Comparison of ENCODE assay signal across 14 mouse cellular contexts in genomic region chr11:117799174-117799573, GRCm38 (mm10). TPM values are rescaled to one million over a fixed set of nuclear protein-coding genes. Genes with fewer than 3 reads are reported as not detected.
A peak's percentile ranks its signal among the peaks of the same experiment; 100 is the strongest.
DNase-seq lines count a peak whose midpoint lies in the region; ATAC-seq and TF ChIP-seq lines count a peak whose summit lies in the region.
"Had no signal": no experiment of that assay in that cellular context is flagged by ENCODE, and none has a peak within 500 bp of the region (broad histone marks: within the 10 kb centered on the region; RNA-seq: fewer than 3 reads in every experiment).

No protein-coding gene starts in this region.

- H3K9ac ChIP-seq in hindbrain, embryonic 13.5 days: no peak overlapping the region
- H3K9ac ChIP-seq: embryonic facial prominence, embryonic 13.5 days had no signal

- no peak for DNase-seq in gastrocnemius, adult 2 months
- no peak for DNase-seq in gastrocnemius, postnatal 14 days
- no peak for DNase-seq in spleen, adult 2 months (ENCODE audit: low read depth in 1 of 2, low spot score in 2 of 2)
- DNase-seq in spleen, adult 18-20 months: no peak
- DNase-seq in limb, embryonic 10.5 days (ENCODE audit: low spot score): no peak
- no peak for DNase-seq in layer of hippocampus, adult 9-10 months (ENCODE audit: low spot score)
- DNase-seq: cerebellum, postnatal 14 days; lung, postnatal 4 days; thymus, postnatal 14 days had no signal

- intact Hi-C loops in gastrocnemius, adult 2 months (cut with DNase I): no loop called here
- intact Hi-C loops in gastrocnemius, postnatal 14 days (cut with DNase I; ENCODE audit: low total_unique reads): no loop called here

- H3K4me3 ChIP-seq in gastrocnemius, adult 2 months: no peak overlapping the region
- H3K4me3 ChIP-seq in spleen, adult 2 months (ENCODE audit: extremely low read depth, insufficient read depth, insufficient read length): peak overlapping the region; percentile 41; the same call in 1 of the 2 replicates
- no peak overlapping the region for H3K4me3 ChIP-seq in limb, embryonic 10.5 days
- H3K4me3 ChIP-seq in hindbrain, embryonic 13.5 days: no peak overlapping the region
- H3K4me3 ChIP-seq: embryonic facial prominence, embryonic 13.5 days had no signal

- peak; percentile 54 for ATAC-seq in neutrophil, adult 5-6 weeks (ENCODE audit: extremely low read depth, insufficient number of reproducible peaks, low FRiP score, poor library complexity, severe bottlenecking)
- no peak for ATAC-seq in hindbrain, embryonic 13.5 days (ENCODE audit: low FRiP score)
- ATAC-seq: intestine, postnatal 0 days had no signal

- H3K36me3 ChIP-seq in spleen, adult 2 months (ENCODE audit: control insufficient read depth, insufficient read depth, low read length): no peaks in the 10 kb centered on the region
- no peaks in the 10 kb centered on the region for H3K36me3 ChIP-seq in limb, embryonic 10.5 days
- no peaks in the 10 kb centered on the region for H3K36me3 ChIP-seq in hindbrain, embryonic 13.5 days
- H3K36me3 ChIP-seq: embryonic facial prominence, embryonic 13.5 days had no signal

- peaks cover 33% of the 10 kb centered on the region for H3K4me1 ChIP-seq in spleen, adult 2 months (ENCODE audit: control insufficient read depth, insufficient read depth, insufficient read length)
- peaks cover 39% of the 10 kb centered on the region for H3K4me1 ChIP-seq in limb, embryonic 10.5 days
- H3K4me1 ChIP-seq in hindbrain, embryonic 13.5 days (replicated peaks): no peaks in the 10 kb centered on the region; the same call in 1 of the 2 replicates

- no peaks in the 10 kb centered on the region for H3K27me3 ChIP-seq in spleen, adult 2 months (ENCODE audit: control insufficient read depth, insufficient read depth, low read length)
- peaks cover 5% of the 10 kb centered on the region; the same call in 1 of the 2 replicates for H3K27me3 ChIP-seq in limb, embryonic 10.5 days (ENCODE audit: low read depth, poor library complexity, severe bottlenecking)
- H3K27me3 ChIP-seq in hindbrain, embryonic 13.5 days: peaks cover 2% of the 10 kb centered on the region; the same call in 1 of the 2 replicates
- H3K27me3 ChIP-seq: embryonic facial prominence, embryonic 13.5 days had no signal

- 16% methylated on average over 5 of the region's 5 CpGs for WGBS in spleen, adult 2 months
- WGBS in limb, embryonic 10.5 days: 62% methylated on average over 5 of the region's 5 CpGs
- 66% methylated on average over 5 of the region's 5 CpGs for WGBS in hindbrain, embryonic 13.5 days

- no peak overlapping the region for H3K4me2 ChIP-seq in hindbrain, embryonic 13.5 days
- H3K4me2 ChIP-seq: embryonic facial prominence, embryonic 13.5 days had no signal

- no peak for TF ChIP-seq POLR2A in spleen, adult 2 months (IDR thresholded peaks at IDR 0.05; ENCODE audit: low read depth, low read length)

- no peak for TF ChIP-seq CTCF in gastrocnemius, adult 2 months (IDR thresholded peaks at IDR 0.05)
- no peak for TF ChIP-seq CTCF in spleen, adult 2 months (IDR thresholded peaks at IDR 0.05; ENCODE audit: extremely low read depth, insufficient read depth, insufficient read length, insufficient replicate concordance)

- H3K9me3 ChIP-seq in limb, embryonic 10.5 days (replicated peaks): no peaks in the 10 kb centered on the region
- H3K9me3 ChIP-seq in hindbrain, embryonic 13.5 days: no peaks in the 10 kb centered on the region

- peak overlapping the region; percentile 90; the same call in 1 of the 2 replicates for H3K27ac ChIP-seq in gastrocnemius, adult 2 months
- peak overlapping the region; percentile 91 for H3K27ac ChIP-seq in spleen, adult 2 months (ENCODE audit: insufficient read depth, low read length)
- H3K27ac ChIP-seq in limb, embryonic 10.5 days: peak overlapping the region; percentile 53; the same call in 1 of the 2 replicates
- H3K27ac ChIP-seq in hindbrain, embryonic 13.5 days: no peak overlapping the region
- H3K27ac ChIP-seq: embryonic facial prominence, embryonic 13.5 days had no signal

RNA-seq across cellular contexts. Expression of gene 6030468B19Rik, which starts 1.7 kb away (rescaled TPM):
- total RNA-seq in gastrocnemius, adult 2 months (2021): not detected
- total RNA-seq in gastrocnemius, postnatal 14 days (2021): not detected
- polyA plus RNA-seq in spleen, adult 2 months (2012; rRNA removed): 7.6 and 7.9 TPM in 2 replicates
- 1.6 and 2.3 TPM in 2 replicates for polyA plus RNA-seq in limb, embryonic 10.5 days (2016; fragmentation: Nextera tagmentation; extraction: Ambion mirVana)
- total RNA-seq in neutrophil, adult 5-6 weeks (2017): 0.58 and 0.86 TPM in 2 replicates
- polyA plus RNA-seq in hindbrain, embryonic 13.5 days (2015; fragmentation: Nextera tagmentation; extraction: Ambion mirVana): not detected in 2 replicates
- total RNA-seq: adrenal gland, adult 18-20 months had no signal
- polyA plus RNA-seq: embryonic facial prominence, embryonic 13.5 days; intestine, postnatal 0 days had no signal

RNA-seq across cellular contexts. Expression of gene Gm20708, which starts 10.3 kb away (rescaled TPM):
- 1 to 10 TPM in 1 of 2 experiments, under 1 TPM in 1; 0.86 to 1.6 TPM for total RNA-seq in gastrocnemius, adult 2 months (2021)
- 1 to 10 TPM in 1 of 2 experiments, under 1 TPM in 1; 0.73 to 1.5 TPM for total RNA-seq in gastrocnemius, postnatal 14 days (2021)
- polyA plus RNA-seq in spleen, adult 2 months (2012; rRNA removed): 0.25 TPM in 1 of 2 replicates, not detected in the other
- 0.23 and 0.58 TPM in 2 replicates for polyA plus RNA-seq in limb, embryonic 10.5 days (2016; fragmentation: Nextera tagmentation; extraction: Ambion mirVana)
- total RNA-seq in neutrophil, adult 5-6 weeks (2017): 3.9 and 8.8 TPM in 2 replicates
- 0.70 and 0.74 TPM in 2 replicates for polyA plus RNA-seq in hindbrain, embryonic 13.5 days (2015; fragmentation: Nextera tagmentation; extraction: Ambion mirVana)

RNA-seq across cellular contexts. Expression of gene Syngr2, which starts 10.3 kb away (rescaled TPM):
- total RNA-seq in gastrocnemius, adult 2 months (2021): 100 to 1,000 TPM; 169 to 173 TPM
- total RNA-seq in gastrocnemius, postnatal 14 days (2021): 100 to 1,000 TPM; 104 to 111 TPM
- 188 and 245 TPM in 2 replicates for polyA plus RNA-seq in spleen, adult 2 months (2012; rRNA removed)
- 24.4 and 31.3 TPM in 2 replicates for polyA plus RNA-seq in limb, embryonic 10.5 days (2016; fragmentation: Nextera tagmentation; extraction: Ambion mirVana)
- total RNA-seq in neutrophil, adult 5-6 weeks (2017): 80.2 and 108 TPM in 2 replicates
- 14.6 and 16.5 TPM in 2 replicates for polyA plus RNA-seq in hindbrain, embryonic 13.5 days (2015; fragmentation: Nextera tagmentation; extraction: Ambion mirVana)

RNA-seq across cellular contexts. Expression of gene Tmc6, which starts 17.2 kb away (rescaled TPM):
- 1 to 10 TPM; 4.3 to 4.5 TPM for total RNA-seq in gastrocnemius, adult 2 months (2021)
- total RNA-seq in gastrocnemius, postnatal 14 days (2021): 10 to 100 TPM in 1 of 2 experiments, 1 to 10 TPM in 1; 9.4 to 15.4 TPM
- polyA plus RNA-seq in spleen, adult 2 months (2012; rRNA removed): 119 and 136 TPM in 2 replicates
- 25.1 and 28.2 TPM in 2 replicates for polyA plus RNA-seq in limb, embryonic 10.5 days (2016; fragmentation: Nextera tagmentation; extraction: Ambion mirVana)
- total RNA-seq in neutrophil, adult 5-6 weeks (2017): 73.8 and 95.0 TPM in 2 replicates
- 5.3 TPM in 2 replicates for polyA plus RNA-seq in hindbrain, embryonic 13.5 days (2015; fragmentation: Nextera tagmentation; extraction: Ambion mirVana)

RNA-seq across cellular contexts. Expression of gene Tmc8, which starts 17.3 kb away (rescaled TPM):
- 1 to 10 TPM; 1.0 TPM for total RNA-seq in gastrocnemius, adult 2 months (2021)
- total RNA-seq in gastrocnemius, postnatal 14 days (2021): 1 to 10 TPM; 1.1 TPM
- polyA plus RNA-seq in spleen, adult 2 months (2012; rRNA removed): 90.1 and 127 TPM in 2 replicates
- 1.4 and 1.5 TPM in 2 replicates for polyA plus RNA-seq in limb, embryonic 10.5 days (2016; fragmentation: Nextera tagmentation; extraction: Ambion mirVana)
- total RNA-seq in neutrophil, adult 5-6 weeks (2017): 21.6 and 23.1 TPM in 2 replicates
- 0.75 and 1.5 TPM in 2 replicates for polyA plus RNA-seq in hindbrain, embryonic 13.5 days (2015; fragmentation: Nextera tagmentation; extraction: Ambion mirVana)
